Mouse (Mus musculus) kidney, postnatal 0 days (tissue): Measurements from ENCODE around the gene Ppp1r18. TPM values are rescaled to one million over a fixed set of nuclear protein-coding genes. Genes with fewer than 3 reads are reported as not detected.

Experiments used
- ATAC-seq: fragments of 200-750 bp; cut with Nextera tagmentation; replicated peaks from 2 replicates; pipeline ENCODE4 v1.8.0; 2017; ENCODE audit warnings: low read depth, moderate number of reproducible peaks, moderate TSS enrichment, moderate library complexity; ENCODE audit not compliant: low FRiP score
- DNase-seq: peaks from one replicate; pipeline ENCODE4 v3.0.0-alpha.2; 2016; ENCODE audit warnings: low spot score
- H3K27ac ChIP-seq: fragments of 300-500 bp; sonication (generic); 2 replicates; pipeline ENCODE4 v1.5.1; 2014; ENCODE audit warnings: mild to moderate bottlenecking
- H3K27me3 ChIP-seq: fragments of 300-500 bp; sonication (generic); 2 replicates; pipeline ENCODE4 v1.6.1; 2014; ENCODE audit warnings: low read length, mixed read lengths; ENCODE audit not compliant: insufficient read depth
- H3K36me3 ChIP-seq: fragments of 300-500 bp; sonication (generic); 2 replicates; pipeline ENCODE4 v1.6.1; 2014; ENCODE audit warnings: low read length, mixed read lengths; ENCODE audit not compliant: insufficient read depth
- H3K4me1 ChIP-seq: fragments of 300-500 bp; sonication (generic); replicated peaks from 2 replicates; pipeline ENCODE4 v1.6.1; 2014; ENCODE audit warnings: antibody characterized with exemption, low read length, mixed read lengths; ENCODE audit not compliant: insufficient read depth
- H3K4me2 ChIP-seq: fragments of 300-500 bp; sonication (generic); 2 replicates; pipeline ENCODE4 v1.6.1; 2014; ENCODE audit warnings: mild to moderate bottlenecking, low read length, moderate library complexity, mixed read lengths
- H3K4me3 ChIP-seq: fragments of 300-500 bp; sonication (generic); replicated peaks from 2 replicates; pipeline ENCODE4 v1.5.1; 2014; ENCODE audit warnings: low read depth, low read length
- H3K9ac ChIP-seq: fragments of 300-500 bp; sonication (generic); 2 replicates; pipeline ENCODE4 v1.6.1; 2014; ENCODE audit warnings: low read depth, low read length
- H3K9me3 ChIP-seq: fragments of 300-500 bp; sonication (generic); replicated peaks from 2 replicates; pipeline ENCODE4 v1.6.1; 2016; ENCODE audit warnings: low read length, inconsistent platforms, mixed read lengths
- CTCF ChIP-seq: IDR thresholded peaks from 2 replicates; pipeline ENCODE4 v1.5.1; 2016; ENCODE audit warnings: antibody characterized with exemption, low read depth, mild to moderate bottlenecking, moderate library complexity
- WGBS: fragments of 180-500 bp; shearing (Covaris S2); extraction: QIAGEN DNeasy Blood & Tissue Kit; methylation state at CpG from one replicate; pipeline ENCODE4 v1.1.7; 2014; 5-methylcytosine and 5-hydroxymethylcytosine counted together
- polyA plus RNA-seq: library from polyadenylated mRNA; unstranded; fragments of >200 nt; fragmentation: Nextera tagmentation; extraction: Ambion mirVana; gene quantifications from 2 replicates; pipeline ENCODE4 v1.2.1, GENCODE M21; 2015

Ppp1r18 gene
- polyA plus RNA-seq, 1 experiment from 2014 or later, result 16.2 TPM

GRCm38 (mm10) chr17:35883777-35884176, 18.4 kb downstream of the Ppp1r18 start:
- no peaks in the 10 kb centered on the region for H3K9me3 ChIP-seq
- 96% methylated on average over 14 of the region's 14 CpGs for WGBS
- ATAC-seq, result no peak
- H3K27ac ChIP-seq, result no peak overlapping the region
- H3K36me3 ChIP-seq, result peaks cover 61% of the 10 kb centered on the region
- TF ChIP-seq CTCF, result no peak
- no peaks in the 10 kb centered on the region; the same call in 1 of the 2 replicates for H3K4me1 ChIP-seq
- no peak overlapping the region for H3K4me2 ChIP-seq
- DNase-seq, result no peak
- no peak overlapping the region for H3K4me3 ChIP-seq
- H3K27me3 ChIP-seq, result no peaks in the 10 kb centered on the region
- H3K9ac ChIP-seq, result no peak overlapping the region

DNA sequence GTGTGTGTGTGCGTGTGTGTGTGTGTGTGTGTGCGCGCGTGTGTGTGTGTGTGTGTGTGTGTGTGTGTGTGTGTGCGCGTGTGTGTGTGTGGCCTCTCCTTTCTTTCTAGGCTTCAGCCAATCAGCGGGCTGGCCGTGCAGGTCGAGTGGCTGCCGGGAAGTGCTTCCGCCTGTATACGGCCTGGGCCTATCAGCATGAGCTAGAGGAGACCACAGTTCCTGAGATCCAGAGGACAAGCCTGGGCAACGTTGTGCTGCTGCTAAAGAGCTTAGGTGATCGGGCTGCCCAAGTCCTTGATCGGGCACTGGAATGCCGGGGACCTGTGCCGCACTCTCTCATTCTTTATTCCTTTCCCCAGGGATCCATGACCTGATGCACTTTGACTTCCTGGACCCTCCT, 22.3 kb downstream of the Ppp1r18 start:
- DNase-seq, result no peak
- no peak for TF ChIP-seq CTCF

GRCm38 (mm10) chr17:35896781-35897643, 31.6 kb downstream of the Ppp1r18 start, which contains the start of gene 2310061I04Rik:
TSS of gene 2310061I04Rik (minus strand) at chr17:35897431.
- ATAC-seq (peak; percentile 91), DNase-seq (peak; percentile 95)
- Histone ChIP-seq H3K4me3 (peak within 1 kb of the TSS; percentile 88), H3K27ac (peak within 1 kb of the TSS; percentile 85), H3K9me3 (no peaks in the 10 kb centered on the region), H3K27me3 (no peaks in the 10 kb centered on the region), H3K36me3 (peaks cover 16% of the 10 kb centered on the region; the same call in 1 of the 2 replicates), H3K9ac (peak within 1 kb of the TSS; percentile 87), H3K4me2 (peak within 1 kb of the TSS; percentile 91), H3K4me1 (peaks cover 4% of the 10 kb centered on the region; the same call in 1 of the 2 replicates)
- TF ChIP-seq CTCF, result no peak
- WGBS, result 2% methylated on average over 70 of the region's 86 CpGs

More for the DNA sequence above, 22.3 kb downstream of the Ppp1r18 start:
- 90% methylated on average over 13 of the region's 17 CpGs for WGBS
- no peaks in the 10 kb centered on the region for H3K4me1 ChIP-seq
- no peak overlapping the region for H3K9ac ChIP-seq
- no peak overlapping the region for H3K27ac ChIP-seq
- peaks cover 81% of the 10 kb centered on the region for H3K36me3 ChIP-seq
- no peak overlapping the region for H3K4me2 ChIP-seq
- ATAC-seq, result no peak
- no peaks in the 10 kb centered on the region for H3K27me3 ChIP-seq
- no peak overlapping the region for H3K4me3 ChIP-seq
- no peaks in the 10 kb centered on the region for H3K9me3 ChIP-seq

- ATAC-seq (peak; percentile 56), DNase-seq (no peak)
- no peaks in the 10 kb centered on the region for H3K9me3 ChIP-seq
- H3K4me1 ChIP-seq, result peaks cover 4% of the 10 kb centered on the region; the same call in 1 of the 2 replicates
- peak overlapping the region; percentile 38; the same call in 1 of the 2 replicates for H3K9ac ChIP-seq
- peak overlapping the region; percentile 91; the same call in 1 of the 2 replicates for H3K4me2 ChIP-seq
- H3K27ac ChIP-seq, result 0 out of 2 replicates have a peak overlapping the region, but pooled peaks have one; percentile 3
- peaks cover 10% of the 10 kb centered on the region; the same call in 1 of the 2 replicates for H3K36me3 ChIP-seq
- 0 out of 2 replicates have a peak overlapping the region, but pooled peaks have one; percentile 88 for H3K4me3 ChIP-seq
- H3K27me3 ChIP-seq, result no peaks in the 10 kb centered on the region
- no peak for TF ChIP-seq CTCF
- WGBS, result 37% methylated on average over 23 of the region's 23 CpGs
Observed at GRCm38 (mm10) chr17:35897644-35898573, 32.5 kb downstream of the Ppp1r18 start.

- peaks cover 2% of the 10 kb centered on the region; the same call in 1 of the 2 replicates for H3K4me1 ChIP-seq
- H3K4me3 ChIP-seq, result no peak overlapping the region
- no peak for TF ChIP-seq CTCF
- 91% methylated on average over 3 of the region's 3 CpGs for WGBS
- H3K4me2 ChIP-seq, result no peak overlapping the region
- no peaks in the 10 kb centered on the region for H3K9me3 ChIP-seq
- H3K27ac ChIP-seq, result no peak overlapping the region
- peaks cover 16% of the 10 kb centered on the region for H3K36me3 ChIP-seq
- H3K9ac ChIP-seq, result no peak overlapping the region
- DNase-seq (no peak), ATAC-seq (no peak)
- no peaks in the 10 kb centered on the region for H3K27me3 ChIP-seq
Observed at GRCm38 (mm10) chr17:35900636-35901035, 35.2 kb downstream of the Ppp1r18 start.
